19 mouse cellular contexts compared by ENCODE assay signal in genomic region chr6:149307092-149307491, GRCm38 (mm10).
"Had no signal": no experiment of that assay in that cellular context is flagged by ENCODE, and none has a peak within 500 bp of the region (broad histone marks: within the 10 kb centered on the region; RNA-seq: fewer than 3 reads in every experiment).

No protein-coding gene starts in this region.

- H3K9me3 ChIP-seq: limb, embryonic 10.5 days; midbrain, embryonic 12.5 days; neural tube, embryonic 12.5 days; neural tube, embryonic 15.5 days; stomach, embryonic 15.5 days had no signal

- DNase-seq: kidney, postnatal 25 days; layer of hippocampus, adult 9-11 months; liver; liver, embryonic 13.5 days; lung, embryonic 14.5 days; retina, postnatal 1 day; right cerebral cortex, postnatal 25 days; spleen, adult 18-20 months; thymus, postnatal 25 days had no signal

- H3K4me3 ChIP-seq: layer of hippocampus, adult 2 months; limb, embryonic 10.5 days; limb, embryonic 13.5 days; liver, embryonic 13.5 days; midbrain, embryonic 12.5 days; midbrain, embryonic 15.5 days; neural tube, embryonic 12.5 days; neural tube, embryonic 15.5 days; stomach, embryonic 15.5 days had no signal

- H3K27ac ChIP-seq: kidney, postnatal 0 days; layer of hippocampus, adult 2 months; limb, embryonic 10.5 days; limb, embryonic 13.5 days; midbrain, embryonic 12.5 days; midbrain, embryonic 15.5 days; neural tube, embryonic 12.5 days; neural tube, embryonic 15.5 days; stomach, embryonic 15.5 days had no signal

- H3K27me3 ChIP-seq: limb, embryonic 13.5 days; liver, embryonic 13.5 days; megakaryocyte, embryonic 14.5 days; midbrain, embryonic 12.5 days; midbrain, embryonic 15.5 days; neural tube, embryonic 12.5 days; neural tube, embryonic 15.5 days; stomach, embryonic 15.5 days had no signal

- H3K36me3 ChIP-seq: stomach, embryonic 15.5 days had no signal

- H3K9ac ChIP-seq: limb, embryonic 13.5 days; liver, embryonic 13.5 days; lung, embryonic 14.5 days; midbrain, embryonic 12.5 days; midbrain, embryonic 15.5 days; neural tube, embryonic 12.5 days; neural tube, embryonic 15.5 days; stomach, embryonic 15.5 days had no signal
